Mouse (Mus musculus): ENCODE measurements at regions not wholly inside any gene's neighbourhood (a gene's known extent, or its start where the extent isn't known, plus 50 kb on each side); places are given as distances from the start of the nearest gene placed in this dataset.

- Histone ChIP-seq H3K27ac (ENCODE audit: low read length) (no peak overlapping the region), H3K36me3 (ENCODE audit: insufficient read depth, low read length) (no peaks in the 10 kb centered on the region), H3K9ac (replicated peaks; ENCODE audit: low read depth) (no peak overlapping the region), H3K4me3 (ENCODE audit: low read depth, low read length) (no peak overlapping the region), H3K4me1 (ENCODE audit: insufficient read depth, low read depth, low read length) (no peaks in the 10 kb centered on the region), H3K9me3 (ENCODE audit: low read length) (no peaks in the 10 kb centered on the region), H3K4me2 (replicated peaks; ENCODE audit: low read depth, low read length) (no peak overlapping the region), H3K27me3 (replicated peaks; ENCODE audit: insufficient read depth, low read length) (no peaks in the 10 kb centered on the region)
- 64% methylated on average over 8 of the region's 8 CpGs for WGBS
- ATAC-seq (no peak), DNase-seq (ENCODE audit: low spot score) (no peak)
- TF ChIP-seq EP300 (IDR thresholded peaks at IDR 0.05) (no peak), CTCF (IDR thresholded peaks at IDR 0.05) (no peak)
Measured at GRCm38 (mm10) chr4:100616161-100616915, 137.7 kb downstream of the Ube2u start.

GRCm38 (mm10) chr4:100616916-100617488 is 138.4 kb downstream of the Ube2u start:
- H3K4me1 ChIP-seq (ENCODE audit: insufficient read depth, low read depth, low read length): no peaks in the 10 kb centered on the region
- no peak overlapping the region for H3K4me2 ChIP-seq (replicated peaks; ENCODE audit: low read depth, low read length)
- H3K9me3 ChIP-seq (ENCODE audit: low read length): no peaks in the 10 kb centered on the region
- no peak overlapping the region for H3K9ac ChIP-seq (replicated peaks; ENCODE audit: low read depth)
- H3K27me3 ChIP-seq (replicated peaks; ENCODE audit: insufficient read depth, low read length): no peaks in the 10 kb centered on the region
- 48% methylated on average over 11 of the region's 11 CpGs for WGBS
- no peak overlapping the region for H3K4me3 ChIP-seq (ENCODE audit: low read depth, low read length)
- no peak overlapping the region for H3K27ac ChIP-seq (ENCODE audit: low read length)
- DNase-seq (ENCODE audit: low spot score): no peak
- no peak for ATAC-seq
- H3K36me3 ChIP-seq (ENCODE audit: insufficient read depth, low read length): no peaks in the 10 kb centered on the region
- TF ChIP-seq CTCF (IDR thresholded peaks at IDR 0.05): no peak
- TF ChIP-seq EP300 (IDR thresholded peaks at IDR 0.05): no peak

GRCm38 (mm10) chr4:100624656-100625055 is 146.0 kb downstream of the Ube2u start:
- Histone ChIP-seq H3K9ac (replicated peaks; ENCODE audit: low read depth) (no peak overlapping the region), H3K4me1 (ENCODE audit: insufficient read depth, low read depth, low read length) (no peaks in the 10 kb centered on the region), H3K27ac (ENCODE audit: low read length) (no peak overlapping the region), H3K4me3 (ENCODE audit: low read depth, low read length) (no peak overlapping the region), H3K4me2 (replicated peaks; ENCODE audit: low read depth, low read length) (no peak overlapping the region), H3K9me3 (ENCODE audit: low read length) (no peaks in the 10 kb centered on the region), H3K36me3 (ENCODE audit: insufficient read depth, low read length) (no peaks in the 10 kb centered on the region), H3K27me3 (replicated peaks; ENCODE audit: insufficient read depth, low read length) (no peaks in the 10 kb centered on the region)
- DNase-seq (ENCODE audit: low spot score): no peak
- TF ChIP-seq CTCF (IDR thresholded peaks at IDR 0.05): no peak
- no peak for TF ChIP-seq EP300 (IDR thresholded peaks at IDR 0.05)
- ATAC-seq: no peak
- 86% methylated on average over 3 of the region's 5 CpGs for WGBS

- WGBS: 54% methylated on average over 4 of the region's 4 CpGs
Measured at GRCm38 (mm10) chr4:100626551-100626950, 147.9 kb downstream of the Ube2u start.

GRCm38 (mm10) chr4:100634388-100634787 is 142.1 kb upstream of the Cachd1 start:
- H3K9me3 ChIP-seq (ENCODE audit: low read length): no peaks in the 10 kb centered on the region
- no peak overlapping the region for H3K27ac ChIP-seq (ENCODE audit: low read length)
- TF ChIP-seq CTCF (IDR thresholded peaks at IDR 0.05) (no peak), EP300 (IDR thresholded peaks at IDR 0.05) (no peak)
- no peak overlapping the region for H3K4me2 ChIP-seq (replicated peaks; ENCODE audit: low read depth, low read length)
- H3K4me1 ChIP-seq (ENCODE audit: insufficient read depth, low read depth, low read length): no peaks in the 10 kb centered on the region
- 39% methylated on average over 2 of the region's 2 CpGs for WGBS
- no peaks in the 10 kb centered on the region for H3K27me3 ChIP-seq (replicated peaks; ENCODE audit: insufficient read depth, low read length)
- no peak overlapping the region for H3K4me3 ChIP-seq (ENCODE audit: low read depth, low read length)
- ATAC-seq (no peak), DNase-seq (ENCODE audit: low spot score) (no peak)
- H3K36me3 ChIP-seq (ENCODE audit: insufficient read depth, low read length): no peaks in the 10 kb centered on the region
- H3K9ac ChIP-seq (replicated peaks; ENCODE audit: low read depth): no peak overlapping the region

More at GRCm38 (mm10) chr4:100626551-100626950, 147.9 kb downstream of the Ube2u start:
- Histone ChIP-seq H3K36me3 (ENCODE audit: insufficient read depth, low read length) (no peaks in the 10 kb centered on the region), H3K27ac (ENCODE audit: low read length) (no peak overlapping the region), H3K4me1 (ENCODE audit: insufficient read depth, low read depth, low read length) (no peaks in the 10 kb centered on the region), H3K9me3 (ENCODE audit: low read length) (no peaks in the 10 kb centered on the region), H3K4me3 (ENCODE audit: low read depth, low read length) (no peak overlapping the region), H3K9ac (replicated peaks; ENCODE audit: low read depth) (no peak overlapping the region), H3K27me3 (replicated peaks; ENCODE audit: insufficient read depth, low read length) (no peaks in the 10 kb centered on the region), H3K4me2 (replicated peaks; ENCODE audit: low read depth, low read length) (no peak overlapping the region)
- DNase-seq (ENCODE audit: low spot score) (no peak), ATAC-seq (no peak)
- TF ChIP-seq CTCF (IDR thresholded peaks at IDR 0.05) (no peak), EP300 (IDR thresholded peaks at IDR 0.05) (no peak)

- DNase-seq (ENCODE audit: low spot score) (no peak), ATAC-seq (no peak)
- H3K27me3 ChIP-seq (replicated peaks; ENCODE audit: insufficient read depth, low read length): no peaks in the 10 kb centered on the region
- H3K9me3 ChIP-seq (ENCODE audit: low read length): no peaks in the 10 kb centered on the region
- no peaks in the 10 kb centered on the region for H3K36me3 ChIP-seq (ENCODE audit: insufficient read depth, low read length)
- H3K27ac ChIP-seq (ENCODE audit: low read length): no peak overlapping the region
- H3K4me2 ChIP-seq (replicated peaks; ENCODE audit: low read depth, low read length): no peak overlapping the region
- no peak for TF ChIP-seq CTCF (IDR thresholded peaks at IDR 0.05)
- TF ChIP-seq EP300 (IDR thresholded peaks at IDR 0.05): no peak
- no peak overlapping the region for H3K4me3 ChIP-seq (ENCODE audit: low read depth, low read length)
- WGBS: 80% methylated on average over 2 of the region's 2 CpGs
- H3K4me1 ChIP-seq (ENCODE audit: insufficient read depth, low read depth, low read length): no peaks in the 10 kb centered on the region
- H3K9ac ChIP-seq (replicated peaks; ENCODE audit: low read depth): no peak overlapping the region
Measured at GRCm38 (mm10) chr4:100637597-100637996, 138.9 kb upstream of the Cachd1 start.
